Mouse (Mus musculus) embryonic facial prominence, embryonic 12.5 days (tissue): ENCODE data around the gene Zfp784. TPM values are rescaled to one million over a fixed set of nuclear protein-coding genes. Genes with fewer than 3 reads are reported as not detected.
A peak's percentile ranks its signal among the peaks of the same experiment; 100 is the strongest.
"Not testable (repeated sequence)": the region's sequence is repeated elsewhere in the genome, so short reads cannot be mapped to it uniquely, and the experiment has no call there.

Source experiments
- ATAC-seq: fragments of 200-750 bp; cut with Nextera tagmentation; 2 replicates; pipeline ENCODE4 v1.8.0; 2017; ENCODE audit not compliant: insufficient number of reproducible peaks, insufficient read depth, low FRiP score, low TSS enrichment
- H3K27ac ChIP-seq: fragments of 300-500 bp; sonication (generic); 2 replicates; pipeline ENCODE4 v1.5.1; 2016; ENCODE audit warnings: mild to moderate bottlenecking
- H3K27me3 ChIP-seq: fragments of 300-500 bp; sonication (generic); 2 replicates; pipeline ENCODE4 v1.6.1; 2016; ENCODE audit warnings: mild to moderate bottlenecking, moderate library complexity
- H3K36me3 ChIP-seq: fragments of 300-500 bp; sonication (generic); 2 replicates; pipeline ENCODE4 v1.6.1; 2016; ENCODE audit warnings: mild to moderate bottlenecking
- H3K4me1 ChIP-seq: fragments of 300-500 bp; sonication (generic); 2 replicates; pipeline ENCODE4 v1.6.1; 2016
- H3K4me2 ChIP-seq: fragments of 300-500 bp; sonication (generic); replicated peaks from 2 replicates; pipeline ENCODE4 v1.6.1; 2016; ENCODE audit warnings: mild to moderate bottlenecking, moderate library complexity
- H3K4me3 ChIP-seq: fragments of 300-500 bp; sonication (generic); 2 replicates; pipeline ENCODE4 v1.5.1; 2016; ENCODE audit warnings: mild to moderate bottlenecking
- H3K9ac ChIP-seq: fragments of 300-500 bp; sonication (generic); 2 replicates; pipeline ENCODE4 v1.6.1; 2016; ENCODE audit warnings: mild to moderate bottlenecking, moderate library complexity
- H3K9me3 ChIP-seq: fragments of 300-500 bp; sonication (generic); 2 replicates; pipeline ENCODE4 v1.6.1; 2016; ENCODE audit warnings: mild to moderate bottlenecking, moderate library complexity
- WGBS: fragments of 180-500 bp; shearing (Covaris S2); methylation state at CpG from one replicate; pipeline ENCODE4 v1.1.7; 2016; 5-methylcytosine and 5-hydroxymethylcytosine counted together
- polyA plus RNA-seq: library from polyadenylated mRNA; unstranded; fragments of >200 nt; fragmentation: Nextera tagmentation; extraction: Ambion mirVana; gene quantifications from 2 replicates; pipeline ENCODE4 v1.2.1, GENCODE M21; 2016

Zfp784 gene
- polyA plus RNA-seq: 5.4 and 5.7 TPM in 2 replicates

DNA sequence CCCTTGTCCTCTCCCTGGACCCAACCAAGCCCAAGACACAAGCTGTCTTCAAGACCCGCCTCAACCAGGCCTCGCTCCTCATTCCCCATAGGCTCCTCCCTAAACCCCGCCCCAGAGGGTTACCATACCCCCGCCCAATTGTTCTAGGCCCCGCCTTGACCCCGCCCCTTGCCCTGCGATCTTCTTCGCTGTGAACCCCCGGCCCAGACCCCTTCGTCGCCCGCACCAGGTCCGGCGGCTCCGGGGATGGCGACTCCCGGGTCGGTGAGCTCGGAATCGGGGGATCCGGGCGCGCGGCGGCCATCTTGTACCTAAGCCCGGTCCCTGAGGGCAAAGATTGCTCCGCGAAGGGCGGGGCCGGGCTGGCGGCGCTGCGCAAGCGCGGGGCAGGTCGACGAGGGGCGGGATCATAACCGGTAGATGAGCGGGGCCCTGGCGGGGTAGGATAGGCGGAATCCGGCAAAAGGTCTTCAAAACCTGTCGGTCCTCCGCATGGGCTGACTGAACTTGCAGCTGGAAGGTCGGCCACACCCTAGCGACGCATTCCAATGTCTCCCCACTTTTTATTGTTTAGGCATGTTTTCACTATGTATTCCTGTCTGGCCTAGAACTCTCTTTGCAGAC lies at the start of gene Zfp784:
TSS of gene Zfp784 (minus strand) at position 338 of the 624 bp plus-strand sequence.
- Histone ChIP-seq H3K27ac (peak within 1 kb of the TSS; percentile 95), H3K4me2 (peak within 1 kb of the TSS; percentile 51), H3K9ac (peak within 1 kb of the TSS; percentile 52), H3K9me3 (peaks cover 16% of the 10 kb centered on the region; the same call in 1 of the 2 replicates), H3K4me1 (peaks cover 6% of the 10 kb centered on the region; the same call in 1 of the 2 replicates), H3K4me3 (peak within 1 kb of the TSS; percentile 61), H3K36me3 (peaks cover 35% of the 10 kb centered on the region), H3K27me3 (no peaks in the 10 kb centered on the region)
- peak; percentile 93 for ATAC-seq
- under 1% methylated on average over 48 of the region's 48 CpGs for WGBS

DNA sequence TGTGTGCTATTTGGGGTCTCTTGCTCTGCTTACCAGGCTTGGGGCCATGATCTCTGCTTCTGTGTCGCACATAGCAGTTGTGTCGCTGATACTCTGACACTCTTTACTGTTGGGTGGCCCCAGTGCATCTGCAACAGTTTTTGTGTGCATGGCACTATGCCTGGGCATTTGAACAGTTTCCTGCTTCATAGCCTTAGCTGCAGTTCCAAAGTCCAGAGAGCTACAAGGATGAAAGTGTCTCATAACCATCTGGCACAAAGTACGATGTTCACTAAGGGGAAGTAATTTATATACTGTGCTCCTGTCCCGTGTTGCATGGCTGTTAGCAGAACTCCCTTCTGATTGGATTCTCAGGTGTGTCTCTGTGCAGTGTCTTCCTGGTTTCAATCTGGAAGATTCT lies 49.6 kb upstream of the Zfp784 start:
- Histone ChIP-seq H3K9ac (no peak overlapping the region), H3K9me3 (no peaks in the 10 kb centered on the region), H3K4me3 (no peak overlapping the region), H3K27me3 (no peaks in the 10 kb centered on the region), H3K27ac (no peak overlapping the region), H3K4me1 (no peaks in the 10 kb centered on the region), H3K4me2 (no peak overlapping the region), H3K36me3 (peaks cover 71% of the 10 kb centered on the region)
- no peak for ATAC-seq
- 84% methylated on average over 4 of the region's 4 CpGs for WGBS

- Histone ChIP-seq H3K36me3 (peaks cover 62% of the 10 kb centered on the region), H3K9ac (no peak overlapping the region), H3K9me3 (no peaks in the 10 kb centered on the region), H3K27ac (no peak overlapping the region), H3K4me1 (no peaks in the 10 kb centered on the region), H3K4me2 (no peak overlapping the region), H3K27me3 (no peaks in the 10 kb centered on the region), H3K4me3 (no peak overlapping the region)
- no peak for ATAC-seq
- WGBS: 80% methylated on average over 5 of the region's 5 CpGs
These were observed 48.7 kb upstream of the Zfp784 start for GRCm38 (mm10) chr7:5086921-5087440.

- H3K27me3 ChIP-seq: no peaks in the 10 kb centered on the region
- no peaks in the 10 kb centered on the region for H3K9me3 ChIP-seq
- H3K27ac ChIP-seq: no peak overlapping the region
- H3K36me3 ChIP-seq: peaks cover 49% of the 10 kb centered on the region
- WGBS: 89% methylated on average over 1 of the region's 1 CpGs
- no peak overlapping the region for H3K9ac ChIP-seq
- ATAC-seq: no peak
- no peak overlapping the region for H3K4me2 ChIP-seq
- no peak overlapping the region for H3K4me3 ChIP-seq
- H3K4me1 ChIP-seq: peaks cover 7% of the 10 kb centered on the region
These were observed 47.3 kb upstream of the Zfp784 start for GRCm38 (mm10) chr7:5085512-5085911.

- WGBS: 92% methylated on average over 18 of the region's 18 CpGs
- Histone ChIP-seq H3K27me3 (no peaks in the 10 kb centered on the region), H3K4me1 (peaks cover 7% of the 10 kb centered on the region), H3K4me3 (no peak overlapping the region), H3K36me3 (peaks cover 42% of the 10 kb centered on the region), H3K4me2 (no peak overlapping the region), H3K9ac (no peak overlapping the region), H3K9me3 (no peaks in the 10 kb centered on the region), H3K27ac (no peak overlapping the region)
- ATAC-seq: no peak
These were observed 45.3 kb upstream of the Zfp784 start for GRCm38 (mm10) chr7:5083325-5084105.

DNA sequence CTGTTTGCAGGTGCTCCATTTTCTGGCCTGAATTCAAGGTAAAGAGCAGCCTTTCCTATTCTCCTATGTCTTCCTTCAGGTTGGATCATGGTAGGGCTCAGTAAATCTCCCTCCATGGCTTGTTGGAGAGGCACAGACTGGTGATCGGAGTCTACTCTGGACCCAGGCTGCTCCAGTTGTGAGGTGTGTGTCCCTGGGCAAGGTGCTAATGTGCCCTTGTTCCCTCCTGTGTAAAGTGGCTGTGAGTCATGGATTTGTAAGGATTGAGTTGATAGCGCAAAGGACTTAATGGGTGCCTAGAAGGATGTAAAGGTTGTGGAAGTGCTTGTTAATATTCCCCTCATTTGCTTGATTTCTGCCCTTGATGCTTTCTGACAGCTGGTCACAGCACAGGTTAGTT lies 43.7 kb upstream of the Zfp784 start:
- Histone ChIP-seq H3K27me3 (no peaks in the 10 kb centered on the region), H3K9me3 (no peaks in the 10 kb centered on the region), H3K4me2 (peak overlapping the region; percentile 82; the same call in 1 of the 2 replicates), H3K9ac (peak overlapping the region; percentile 99; the same call in 1 of the 2 replicates), H3K4me1 (peaks cover 7% of the 10 kb centered on the region), H3K27ac (no peak overlapping the region), H3K4me3 (0 out of 2 replicates have a peak overlapping the region, but pooled peaks have one; percentile 98), H3K36me3 (peaks cover 45% of the 10 kb centered on the region)
- ATAC-seq: no peak
- WGBS: 96% methylated on average over 2 of the region's 2 CpGs

DNA sequence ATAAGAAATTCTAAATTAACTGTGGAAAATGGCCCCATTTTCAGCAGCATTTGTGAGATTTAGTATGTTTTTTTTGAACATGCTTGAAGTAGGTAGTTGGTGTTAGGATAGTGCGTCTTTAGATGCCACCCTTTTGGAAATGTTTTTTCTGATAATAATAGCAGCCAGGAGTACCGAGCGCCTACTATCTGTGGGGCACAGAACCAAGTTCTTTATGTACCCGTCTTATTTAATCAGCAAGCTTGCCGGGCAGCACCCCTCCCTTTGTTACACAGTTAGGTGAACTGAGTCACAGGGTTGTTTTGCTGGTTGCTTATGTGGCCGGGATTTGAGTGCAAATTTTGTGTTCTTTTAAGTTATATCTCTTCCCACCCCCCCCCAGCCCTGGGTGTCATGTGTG lies 43.0 kb upstream of the Zfp784 start:
- H3K4me2 ChIP-seq: peak overlapping the region; percentile 82
- no peaks in the 10 kb centered on the region for H3K9me3 ChIP-seq
- H3K9ac ChIP-seq: peak overlapping the region; percentile 99
- peaks cover 47% of the 10 kb centered on the region for H3K36me3 ChIP-seq
- ATAC-seq: no peak
- H3K27ac ChIP-seq: no peak overlapping the region
- no peaks in the 10 kb centered on the region for H3K27me3 ChIP-seq
- peak overlapping the region; percentile 98 for H3K4me3 ChIP-seq
- WGBS: 77% methylated on average over 6 of the region's 6 CpGs
- H3K4me1 ChIP-seq: peaks cover 7% of the 10 kb centered on the region

DNA sequence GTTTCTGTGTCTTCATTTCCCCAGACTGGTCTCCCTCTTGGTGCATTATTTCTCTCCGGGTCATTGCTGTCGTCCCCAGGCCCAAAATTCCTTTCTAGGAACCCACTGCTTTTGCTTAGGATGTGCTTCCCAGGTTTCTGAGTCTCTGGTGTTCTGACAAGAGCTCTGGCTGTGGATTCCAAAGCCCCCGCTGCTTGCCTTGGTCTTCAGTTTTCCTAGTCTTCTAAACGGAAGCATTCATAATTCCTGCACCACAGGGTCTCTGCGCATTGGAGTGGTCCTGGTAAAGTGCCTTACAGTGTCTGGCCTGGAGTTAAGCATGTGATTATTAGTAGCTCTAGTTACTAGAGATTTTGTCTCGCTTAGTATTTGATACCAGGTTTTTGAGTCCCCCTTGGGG lies 42.6 kb upstream of the Zfp784 start:
- Histone ChIP-seq H3K27ac (peak overlapping the region; percentile 94), H3K27me3 (no peaks in the 10 kb centered on the region), H3K4me2 (peak overlapping the region; percentile 82), H3K4me3 (peak overlapping the region; percentile 98), H3K9ac (peak overlapping the region; percentile 99), H3K9me3 (no peaks in the 10 kb centered on the region), H3K36me3 (peaks cover 47% of the 10 kb centered on the region), H3K4me1 (peaks cover 7% of the 10 kb centered on the region)
- WGBS: 15% methylated on average over 6 of the region's 6 CpGs
- ATAC-seq: no peak

- Histone ChIP-seq H3K4me2 (peak within 1 kb of the TSS; percentile 82), H3K4me1 (peaks cover 7% of the 10 kb centered on the region), H3K27ac (peak within 1 kb of the TSS; percentile 94), H3K36me3 (peaks cover 50% of the 10 kb centered on the region), H3K27me3 (no peaks in the 10 kb centered on the region), H3K9ac (peak within 1 kb of the TSS; percentile 99), H3K9me3 (no peaks in the 10 kb centered on the region), H3K4me3 (peak within 1 kb of the TSS; percentile 98)
- ATAC-seq: peak; percentile 96
- under 1% methylated on average over 67 of the region's 81 CpGs for WGBS
These were observed 41.9 kb upstream of the Zfp784 start, which contains the start of gene Epn1 for GRCm38 (mm10) chr7:5080010-5080751. TSS of gene Epn1 (plus strand) at chr7:5080235.

DNA sequence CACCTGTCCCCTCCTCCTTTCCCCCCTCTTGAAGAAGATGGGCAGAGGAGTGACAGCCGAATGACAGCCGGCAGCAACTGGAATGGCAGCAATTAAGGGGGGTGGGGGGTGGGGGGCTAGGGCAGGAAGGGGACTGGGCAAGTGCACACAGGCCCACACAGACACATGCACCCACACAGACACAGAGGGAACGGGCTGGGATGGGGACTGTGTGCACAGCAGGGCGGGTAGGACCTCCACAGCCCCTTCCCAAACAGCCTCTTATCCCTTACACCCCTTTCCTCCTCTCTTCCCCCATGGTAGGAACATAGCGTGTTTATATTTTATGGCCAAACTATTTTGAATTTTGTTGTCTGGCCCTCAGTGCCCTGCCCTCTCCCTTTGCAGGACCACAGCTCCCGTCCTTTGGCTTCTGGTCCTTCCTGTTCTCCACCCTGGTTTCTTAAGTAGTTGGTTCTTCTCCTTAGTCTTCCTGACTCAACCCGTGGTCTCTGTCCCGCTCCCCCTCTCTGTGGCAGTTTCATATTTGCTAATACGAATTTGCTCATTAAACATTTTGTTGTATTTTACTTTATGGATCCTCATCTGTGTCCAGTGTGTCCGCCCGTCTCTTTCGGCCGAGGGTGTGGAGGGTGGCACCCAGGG lies 41.2 kb upstream of the Zfp784 start:
- H3K4me1 ChIP-seq, H3K27me3 ChIP-seq, H3K9me3 ChIP-seq: not testable (repeated sequence)
- peak overlapping the region; percentile 99 for H3K9ac ChIP-seq
- H3K36me3 ChIP-seq: peaks cover 50% of the 10 kb centered on the region
- peak overlapping the region; percentile 94 for H3K27ac ChIP-seq
- peak overlapping the region; percentile 82 for H3K4me2 ChIP-seq
- H3K4me3 ChIP-seq: peak overlapping the region; percentile 98
- peak; percentile 37; the same call in 1 of the 2 replicates for ATAC-seq
- WGBS: 45% methylated on average over 11 of the region's 13 CpGs

GRCm38 (mm10) chr7:5076931-5077330 lies 38.7 kb upstream of the Zfp784 start:
- no peak for ATAC-seq
- Histone ChIP-seq H3K36me3 (peaks cover 68% of the 10 kb centered on the region), H3K4me1 (peaks cover 7% of the 10 kb centered on the region), H3K9me3 (no peaks in the 10 kb centered on the region), H3K27me3 (no peaks in the 10 kb centered on the region), H3K27ac (no peak overlapping the region), H3K4me2 (no peak overlapping the region), H3K4me3 (no peak overlapping the region), H3K9ac (no peak overlapping the region)
- 86% methylated on average over 2 of the region's 2 CpGs for WGBS
